Mouse (Mus musculus): ENCODE measurements around the gene H6pd.

The H6pd gene

GRCm38 (mm10) chr4:149999931-150000555 is 8.8 kb downstream of the H6pd start:
- in situ Hi-C loops (cut with MboI, MseI), result no loop called here

- in situ Hi-C loops (cut with MboI, MseI), result no loop called here
Observed at GRCm38 (mm10) chr4:149999510-149999900, 9.3 kb downstream of the H6pd start.

- in situ Hi-C loops (cut with MboI, MseI), result no loop called here
Observed at GRCm38 (mm10) chr4:149998786-149999509, 9.9 kb downstream of the H6pd start.

GRCm38 (mm10) chr4:149997999-149998398 is 10.8 kb downstream of the H6pd start:
- in situ Hi-C loops (cut with MboI, MseI), result no loop called here

GRCm38 (mm10) chr4:149996440-149996839 is 12.4 kb downstream of the H6pd start:
- in situ Hi-C loops (cut with MboI, MseI), result no loop called here

- in situ Hi-C loops (cut with MboI, MseI), result no loop called here
Observed at GRCm38 (mm10) chr4:149995911-149996310, 12.9 kb downstream of the H6pd start.

- in situ Hi-C loops (cut with MboI, MseI), result no loop called here
Observed at GRCm38 (mm10) chr4:149994218-149994617, 14.6 kb downstream of the H6pd start.

- in situ Hi-C loops (cut with MboI, MseI), result no loop called here
Observed at GRCm38 (mm10) chr4:149992670-149993032, 16.2 kb downstream of the H6pd start.

- in situ Hi-C loops (cut with MboI, MseI), result no loop called here
Observed at GRCm38 (mm10) chr4:149991755-149992669, 16.8 kb downstream of the H6pd start.

- in situ Hi-C loops (cut with MboI, MseI), result no loop called here
Observed at GRCm38 (mm10) chr4:149990954-149991633, 17.7 kb downstream of the H6pd start.

- in situ Hi-C loops (cut with MboI, MseI), result no loop called here
Observed at GRCm38 (mm10) chr4:149990212-149990953, 18.4 kb downstream of the H6pd start.

GRCm38 (mm10) chr4:149988931-149989556 is 19.8 kb downstream of the H6pd start:
- in situ Hi-C loops (cut with MboI, MseI), result no loop called here

GRCm38 (mm10) chr4:149988301-149988700 is 20.5 kb downstream of the H6pd start:
- in situ Hi-C loops (cut with MboI, MseI), result no loop called here

- in situ Hi-C loops (cut with MboI, MseI), result no loop called here
Observed at GRCm38 (mm10) chr4:149986671-149987417, 22.0 kb downstream of the H6pd start.

- in situ Hi-C loops (cut with MboI, MseI), result loop anchor here in 1 of 2 experiments (5.0 kb wide), 1 partner anchor 182 kb away; no protein-coding TSS in a partner anchor
Observed at GRCm38 (mm10) chr4:149983921-149984645, 24.7 kb downstream of the H6pd start.

- in situ Hi-C loops (cut with MboI, MseI), result loop anchor here in 1 of 2 experiments (5.0 kb wide), 1 partner anchor 180 kb away; no protein-coding TSS in a partner anchor
Observed at GRCm38 (mm10) chr4:149982154-149982553, 26.7 kb downstream of the H6pd start.

- in situ Hi-C loops (cut with MboI, MseI), result loop anchor here in 1 of 2 experiments (5.0 kb wide), 1 partner anchor 178 kb away; no protein-coding TSS in a partner anchor
Observed at GRCm38 (mm10) chr4:149979819-149980308, 29.0 kb downstream of the H6pd start.

GRCm38 (mm10) chr4:149978820-149979219 is 30.0 kb downstream of the H6pd start:
- in situ Hi-C loops (cut with MboI, MseI), result no loop called here
